Mouse (Mus musculus) liver, postnatal 0 days (tissue): Measurements from ENCODE around the gene Sorcs2.

Experiments
- CTCF ChIP-seq: sonication (generic); IDR thresholded peaks from 2 replicates; pipeline ENCODE4 v1.5.1; 2016; ENCODE audit warnings: antibody characterized with exemption, low read depth
- EP300 ChIP-seq: IDR thresholded peaks from 2 replicates; pipeline ENCODE4 v1.6.1; 2016; ENCODE audit warnings: antibody characterized with exemption, low read depth, mild to moderate bottlenecking

DNA sequence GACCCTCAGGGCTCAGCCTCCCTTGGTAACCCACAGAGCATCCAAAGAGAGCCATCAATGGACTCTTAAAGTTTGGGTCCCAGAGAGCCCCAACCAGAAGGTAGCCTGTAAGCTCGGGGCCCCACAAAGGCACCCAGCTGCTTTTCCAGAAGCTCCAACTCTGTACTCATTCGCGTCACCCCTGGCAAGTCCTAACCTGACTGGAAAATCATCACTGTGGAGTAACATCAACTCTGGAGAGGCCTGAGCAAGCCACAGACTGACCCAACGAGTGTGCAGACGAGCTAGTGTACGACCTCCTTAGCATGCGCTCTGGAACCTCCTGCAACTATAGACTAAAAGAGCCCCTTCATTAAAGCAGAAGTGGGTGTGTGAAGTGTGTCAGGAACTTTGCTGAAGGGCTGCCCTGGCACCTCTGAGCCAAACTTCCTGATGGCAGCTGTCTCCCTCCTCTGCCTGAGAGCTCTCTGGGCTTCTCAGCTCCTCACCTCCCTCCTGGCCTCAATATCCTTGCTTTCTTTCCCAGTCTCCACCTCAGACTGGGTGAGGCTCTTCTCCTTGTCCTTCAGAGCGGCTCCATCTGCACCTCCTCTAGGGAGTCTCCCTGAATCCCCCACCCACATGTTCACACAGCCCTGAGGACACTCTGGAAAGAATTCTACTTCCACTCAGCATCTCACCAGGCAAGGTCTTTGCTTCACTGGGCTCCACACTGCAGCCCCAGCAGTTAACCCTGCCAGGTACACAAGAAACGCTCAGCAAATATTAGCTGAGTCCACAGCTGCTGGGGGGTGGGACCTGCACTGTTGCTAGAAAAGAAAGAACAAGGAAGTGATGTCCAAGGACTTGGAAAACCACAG, 8.0 kb downstream of the Sorcs2 start:
- TF ChIP-seq CTCF (no peak), EP300 (no peak)
